Mouse (Mus musculus): ENCODE data around the gene Ndn.

Ndn gene

GRCm38 (mm10) chr7:62346269-62346668 lies at the start of gene Ndn:
Gene Ndn (plus strand): TSS chr7:62346569.
- DNase-seq (ENCODE audit: low read depth, low spot score): no peak

DNA sequence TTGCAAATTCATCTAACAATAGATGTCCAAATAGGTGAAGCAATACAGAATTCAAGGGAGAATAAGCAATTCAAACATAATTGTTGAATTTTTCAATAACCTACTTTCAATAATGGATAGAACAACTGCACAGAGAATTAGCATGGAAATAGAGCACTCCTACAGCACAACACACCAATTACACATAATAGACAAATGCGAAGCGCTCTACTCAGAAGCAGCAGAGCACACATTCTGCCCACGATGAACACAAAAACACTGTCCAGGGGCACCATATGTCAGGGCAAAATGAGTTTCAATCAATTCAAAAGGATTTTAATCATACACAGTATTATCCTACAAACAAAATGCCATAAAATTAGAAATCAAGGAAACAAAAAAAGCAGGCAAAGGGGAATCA lies 43.9 kb upstream of the Ndn start:
- DNase-seq (ENCODE audit: low read depth, low spot score): no peak

GRCm38 (mm10) chr7:62306896-62307614 lies 39.3 kb upstream of the Ndn start:
- no peak for DNase-seq (ENCODE audit: low read depth, low spot score)

- no peak for DNase-seq (ENCODE audit: low read depth, low spot score)
These were observed 29.6 kb upstream of the Ndn start for GRCm38 (mm10) chr7:62316793-62317192.

DNA sequence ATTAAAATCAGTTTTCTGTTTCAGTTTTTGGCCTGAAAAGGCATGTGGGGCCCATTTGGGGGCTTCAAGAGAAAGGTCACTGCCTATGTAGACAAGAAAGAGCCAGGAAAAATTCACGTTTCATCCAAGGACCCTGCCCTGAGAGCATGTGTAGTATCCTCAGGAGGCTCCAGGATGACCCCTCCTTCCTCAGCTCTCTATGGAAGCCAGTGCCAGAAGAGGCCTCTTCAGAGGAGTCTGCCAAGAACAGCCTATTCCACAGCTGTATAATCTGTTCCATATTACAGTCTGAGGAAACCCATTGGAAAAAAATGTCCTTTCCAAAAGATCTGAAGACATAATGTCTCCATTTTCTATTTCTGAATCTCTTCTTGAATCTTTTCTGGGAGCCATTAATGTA lies 958 bp upstream of the Ndn start:
- no peak for DNase-seq (ENCODE audit: low read depth, low spot score)

DNA sequence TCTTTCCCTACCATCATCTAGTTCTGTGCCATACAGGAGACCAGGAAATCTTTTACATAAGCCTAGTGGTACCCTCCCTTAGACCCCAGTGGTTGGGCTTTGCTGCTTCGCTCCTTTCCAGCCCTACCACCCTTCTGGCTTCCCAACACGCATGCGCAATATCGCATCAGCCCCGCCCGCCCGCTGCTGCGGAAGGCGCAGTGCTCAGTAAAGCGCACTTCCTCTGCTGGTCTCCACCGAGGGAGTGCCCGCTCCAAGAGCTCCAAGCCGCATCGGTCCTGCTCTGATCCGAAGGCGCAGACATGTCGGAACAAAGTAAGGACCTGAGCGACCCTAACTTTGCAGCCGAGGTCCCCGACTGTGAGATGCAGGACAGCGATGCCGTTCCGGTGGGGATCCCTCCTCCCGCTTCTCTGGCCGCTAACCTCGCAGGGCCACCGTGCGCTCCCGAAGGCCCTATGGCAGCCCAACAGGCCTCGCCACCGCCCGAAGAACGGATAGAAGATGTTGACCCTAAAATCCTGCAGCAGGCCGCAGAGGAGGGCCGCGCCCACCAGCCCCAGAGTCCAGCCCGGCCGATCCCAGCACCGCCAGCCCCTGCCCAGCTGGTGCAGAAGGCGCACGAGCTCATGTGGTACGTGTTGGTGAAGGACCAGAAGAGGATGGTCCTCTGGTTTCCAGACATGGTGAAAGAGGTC lies 1.9 kb downstream of the Ndn start:
- peak; percentile 82 for DNase-seq (ENCODE audit: low read depth, low spot score)

GRCm38 (mm10) chr7:62348804-62349190 lies 2.4 kb downstream of the Ndn start:
- DNase-seq (ENCODE audit: low read depth, low spot score): no peak

DNA sequence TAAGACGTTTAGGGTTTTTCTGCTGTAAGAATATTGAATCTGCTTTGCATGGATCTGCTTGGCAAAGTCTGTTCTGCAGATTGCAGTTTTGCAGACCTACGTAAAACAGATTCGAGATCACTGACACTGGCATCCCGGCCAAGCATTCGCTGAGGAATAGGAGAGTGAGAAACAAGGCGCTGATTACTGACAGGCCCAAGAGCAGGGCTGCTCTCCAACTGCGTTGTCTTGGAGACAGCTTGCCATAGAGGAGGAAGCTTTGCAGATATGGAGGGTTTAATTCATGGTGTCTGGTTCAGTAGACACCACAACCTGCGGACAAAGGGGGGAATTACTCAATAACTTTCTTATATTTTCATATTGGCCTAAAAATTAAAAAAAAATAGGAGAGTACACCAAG lies 4.9 kb downstream of the Ndn start:
- no peak for DNase-seq (ENCODE audit: low read depth, low spot score)

GRCm38 (mm10) chr7:62365039-62365636 lies 18.8 kb downstream of the Ndn start:
- DNase-seq (ENCODE audit: low read depth, low spot score): no peak

DNA sequence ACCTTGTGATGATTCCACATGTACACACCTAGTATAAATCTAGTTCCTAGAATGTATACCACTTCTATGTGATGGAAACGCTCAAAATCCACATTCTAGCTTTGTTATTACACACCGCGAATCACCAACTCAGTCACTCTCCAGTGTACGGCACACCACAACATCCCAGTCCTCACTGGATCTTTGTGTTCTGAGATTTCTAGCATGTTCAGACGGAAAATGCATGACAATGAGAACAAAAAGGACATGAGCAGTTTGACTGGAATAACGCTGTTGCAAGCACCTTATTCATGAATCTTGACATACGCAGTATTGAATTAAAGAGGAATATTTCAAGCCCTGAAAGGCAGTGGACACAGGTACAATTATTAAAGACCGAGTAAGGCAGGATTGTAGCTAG lies 20.4 kb downstream of the Ndn start:
- DNase-seq (ENCODE audit: low read depth, low spot score): no peak

GRCm38 (mm10) chr7:62375658-62376057 lies 29.3 kb downstream of the Ndn start:
- DNase-seq (ENCODE audit: low read depth, low spot score): peak; percentile 48

DNA sequence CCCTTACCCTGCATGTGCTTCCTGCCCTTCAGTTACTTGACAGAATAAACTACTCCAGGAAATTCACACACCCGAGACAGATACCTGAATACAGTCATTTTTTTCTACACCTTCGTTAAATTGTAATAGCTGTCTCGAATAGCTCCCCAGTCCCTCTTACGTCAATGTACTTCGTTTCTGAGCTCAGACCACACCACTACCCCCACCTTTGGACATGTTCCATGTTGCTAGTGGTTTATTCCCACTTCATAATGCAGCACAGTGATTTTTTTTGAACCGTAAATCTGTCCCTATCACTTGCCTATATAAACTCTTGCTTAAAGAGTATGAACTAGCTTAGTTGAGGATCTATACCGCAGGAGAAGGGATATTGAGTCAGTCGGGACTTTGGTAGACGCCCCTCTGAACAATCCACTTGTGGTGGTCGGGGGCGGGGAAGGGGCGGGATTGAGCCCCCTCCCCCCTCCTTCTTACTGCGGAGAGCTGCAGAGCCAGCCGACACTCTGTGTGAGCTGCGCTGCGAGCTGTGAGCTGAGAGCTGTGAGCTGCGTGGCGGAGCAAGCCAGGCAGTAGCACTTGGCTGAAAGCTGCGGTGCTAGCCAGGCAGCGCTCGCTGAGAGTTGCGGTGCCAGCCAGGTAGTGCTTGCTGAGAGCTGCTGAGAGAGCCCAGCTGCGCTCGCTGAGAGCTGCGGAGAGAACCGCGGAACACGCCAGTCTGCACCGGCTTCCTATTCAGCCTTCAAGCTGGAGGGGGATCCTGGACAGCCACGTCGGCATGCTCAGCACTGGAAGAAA lies 30.3 kb downstream of the Ndn start, which contains the start of gene Magel2:
TSS of gene Magel2 (plus strand) at position 501 of the 795 bp plus-strand sequence.
- DNase-seq (ENCODE audit: low read depth, low spot score): peak; percentile 72

DNA sequence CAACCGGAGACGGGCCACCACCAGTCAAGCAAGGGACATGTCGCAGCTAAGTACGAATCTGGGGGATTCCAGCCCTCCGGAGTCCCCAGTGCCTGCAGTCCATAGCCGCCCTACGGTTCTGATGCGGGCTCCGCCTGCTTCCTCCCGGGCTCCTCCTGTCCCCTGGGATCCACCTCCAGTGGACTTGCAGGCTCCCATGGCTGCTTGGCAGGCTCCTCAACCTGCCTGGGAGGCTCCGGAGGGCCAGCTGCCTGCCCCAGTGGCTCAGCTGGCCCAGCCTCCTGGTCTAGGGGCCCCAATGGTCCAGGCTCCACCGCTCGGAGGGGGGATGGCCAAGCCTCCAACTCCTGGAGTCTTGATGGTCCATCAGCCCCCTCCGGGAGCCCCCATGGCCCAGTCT lies 30.9 kb downstream of the Ndn start:
- no peak for DNase-seq (ENCODE audit: low read depth, low spot score)

- DNase-seq (ENCODE audit: low read depth, low spot score): no peak
These were observed 32.2 kb downstream of the Ndn start for GRCm38 (mm10) chr7:62378529-62378928.

- DNase-seq (ENCODE audit: low read depth, low spot score): peak; percentile 55
These were observed 36.0 kb downstream of the Ndn start for GRCm38 (mm10) chr7:62382391-62382790.

DNA sequence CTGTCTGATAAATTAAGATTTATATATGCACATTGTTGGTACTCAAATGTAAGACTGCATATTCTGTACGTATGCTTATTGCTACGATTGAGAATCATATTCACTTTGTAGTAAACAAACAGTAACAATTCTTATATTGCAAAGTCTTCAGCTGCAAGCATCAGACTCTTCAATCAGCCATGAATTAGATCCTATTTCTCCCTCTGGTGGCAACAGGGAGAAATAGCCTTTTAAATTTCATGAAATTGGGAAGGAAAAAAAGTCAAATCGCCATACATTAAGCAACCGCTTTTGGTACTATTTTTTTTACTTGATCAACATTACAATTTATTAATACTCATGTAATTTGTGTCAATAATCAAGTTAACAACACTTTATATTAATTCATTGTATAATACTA lies 41.9 kb downstream of the Ndn start:
- DNase-seq (ENCODE audit: low read depth, low spot score): no peak

DNA sequence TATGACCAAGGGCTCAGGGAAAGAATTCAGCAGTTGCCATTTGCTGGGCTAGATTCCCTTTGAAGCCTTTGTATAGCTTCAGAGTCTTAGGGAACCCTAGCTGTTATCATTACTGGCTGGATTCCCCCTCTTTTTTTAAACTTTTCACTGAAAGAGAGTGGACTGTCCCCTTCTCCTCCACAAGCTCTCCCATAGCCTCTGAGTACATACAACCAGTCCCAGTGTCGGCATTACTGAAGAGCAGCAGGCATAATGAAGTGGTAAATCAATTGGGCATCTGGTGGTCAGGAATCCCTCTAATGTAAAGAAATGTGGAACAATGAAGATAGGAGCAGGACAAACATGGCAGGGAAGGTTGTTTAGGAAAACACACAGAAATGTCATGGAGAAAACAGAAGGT lies 45.8 kb downstream of the Ndn start:
- DNase-seq (ENCODE audit: low read depth, low spot score): no peak
